Mouse (Mus musculus): Measurements from ENCODE around the gene Akap11. TPM values are rescaled to one million over a fixed set of nuclear protein-coding genes. Genes with fewer than 3 reads are reported as not detected.
"Not testable (repeated sequence)": the region's sequence is repeated elsewhere in the genome, so short reads cannot be mapped to it uniquely, and the experiment has no call there.

Akap11 gene
- 38.8 and 43.5 TPM in 2 replicates for polyA plus RNA-seq (2015; fragmentation: Nextera tagmentation; extraction: Ambion mirVana)

DNA sequence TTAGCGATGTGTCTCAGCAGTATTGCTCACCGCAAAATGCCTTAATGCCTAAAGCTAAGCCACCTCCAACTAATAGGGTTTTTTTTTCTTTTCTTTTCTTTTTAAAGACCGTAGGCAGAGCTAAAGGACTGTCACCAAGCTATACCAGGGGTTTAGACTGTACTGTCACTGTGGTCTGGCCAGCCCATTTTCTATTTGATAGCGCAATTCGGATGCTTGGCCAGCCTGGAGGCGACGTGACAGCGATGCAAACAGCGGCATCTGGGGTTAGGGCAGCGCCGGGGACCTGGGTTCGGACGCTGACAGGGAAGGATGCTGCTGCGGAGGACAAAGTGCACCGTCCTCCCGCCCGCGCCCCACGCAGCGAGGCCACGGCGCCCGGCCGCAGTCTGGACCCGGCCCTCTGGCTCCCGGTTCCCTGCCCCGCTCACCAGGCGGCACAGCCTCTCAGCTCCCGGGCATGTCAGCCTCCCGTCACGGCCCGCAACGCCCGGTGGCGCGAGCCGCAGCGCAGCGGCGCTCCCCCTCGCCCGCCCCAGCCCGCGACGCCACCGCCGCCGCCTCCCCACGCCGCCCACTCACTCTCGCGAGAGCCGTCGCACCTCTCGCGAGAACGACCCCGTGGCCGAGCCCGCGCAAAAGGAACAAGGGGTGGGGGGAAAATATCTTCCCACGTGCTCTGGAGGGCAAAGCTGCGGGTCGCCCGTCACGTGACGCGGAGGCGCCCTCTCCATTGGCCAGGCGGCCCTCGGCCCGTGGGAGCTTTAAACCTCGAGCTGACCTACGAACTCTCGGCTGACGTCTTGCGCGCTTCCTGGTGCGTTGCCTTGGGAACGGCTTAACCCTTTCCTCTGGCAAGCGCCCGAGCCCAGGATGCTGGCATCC is at the start of gene Akap11:
Akap11 (minus strand) TSS at position 528 of the 885 bp plus-strand sequence.
- no peaks in the 10 kb centered on the region for H3K9me3 ChIP-seq

GRCm38 (mm10) chr14:78584222-78584621 is 47.6 kb upstream of the Akap11 start:
- no peaks in the 10 kb centered on the region for H3K9me3 ChIP-seq
- ATAC-seq (replicated peaks), result no peak
- H3K27me3 ChIP-seq (replicated peaks), result no peaks in the 10 kb centered on the region
- 88% methylated on average over 13 of the region's 13 CpGs for WGBS
- H3K9ac ChIP-seq, result no peak overlapping the region
- H3K4me3 ChIP-seq, result no peak overlapping the region
- no peak overlapping the region for H3K4me2 ChIP-seq
- no peaks in the 10 kb centered on the region for H3K4me1 ChIP-seq
- no peak overlapping the region for H3K27ac ChIP-seq
- peaks cover 19% of the 10 kb centered on the region; the same call in 1 of the 2 replicates for H3K36me3 ChIP-seq (replicated peaks)

More for the DNA sequence above, at the start of gene Akap11:
- Histone ChIP-seq H3K9ac (peak within 1 kb of the TSS; percentile 97), H3K4me3 (peak within 1 kb of the TSS; percentile 69), H3K4me1 (peaks cover 38% of the 10 kb centered on the region), H3K27ac (peak within 1 kb of the TSS; percentile 97), H3K36me3 (replicated peaks) (no peaks in the 10 kb centered on the region), H3K27me3 (replicated peaks) (no peaks in the 10 kb centered on the region), H3K4me2 (peak within 1 kb of the TSS; percentile 60)
- peak; percentile 97 for ATAC-seq (replicated peaks)
- under 1% methylated on average over 78 of the region's 82 CpGs for WGBS

GRCm38 (mm10) chr14:78583168-78583567 is 46.6 kb upstream of the Akap11 start:
- Histone ChIP-seq H3K4me2 (no peak overlapping the region), H3K27me3 (replicated peaks) (no peaks in the 10 kb centered on the region), H3K27ac (no peak overlapping the region), H3K36me3 (replicated peaks) (peaks cover 19% of the 10 kb centered on the region; the same call in 1 of the 2 replicates), H3K4me1 (no peaks in the 10 kb centered on the region), H3K9me3 (no peaks in the 10 kb centered on the region), H3K4me3 (no peak overlapping the region), H3K9ac (no peak overlapping the region)
- no peak for ATAC-seq (replicated peaks)

GRCm38 (mm10) chr14:78575899-78576298 is 39.3 kb upstream of the Akap11 start:
- 81% methylated on average over 13 of the region's 13 CpGs for WGBS
- no peak overlapping the region for H3K4me3 ChIP-seq
- no peak for ATAC-seq (replicated peaks)
- no peaks in the 10 kb centered on the region for H3K9me3 ChIP-seq
- H3K9ac ChIP-seq, result no peak overlapping the region
- H3K27me3 ChIP-seq (replicated peaks), result no peaks in the 10 kb centered on the region
- no peak overlapping the region for H3K4me2 ChIP-seq
- H3K4me1 ChIP-seq, result no peaks in the 10 kb centered on the region
- H3K27ac ChIP-seq, result no peak overlapping the region
- H3K36me3 ChIP-seq (replicated peaks), result peaks cover 17% of the 10 kb centered on the region; the same call in 1 of the 2 replicates

DNA sequence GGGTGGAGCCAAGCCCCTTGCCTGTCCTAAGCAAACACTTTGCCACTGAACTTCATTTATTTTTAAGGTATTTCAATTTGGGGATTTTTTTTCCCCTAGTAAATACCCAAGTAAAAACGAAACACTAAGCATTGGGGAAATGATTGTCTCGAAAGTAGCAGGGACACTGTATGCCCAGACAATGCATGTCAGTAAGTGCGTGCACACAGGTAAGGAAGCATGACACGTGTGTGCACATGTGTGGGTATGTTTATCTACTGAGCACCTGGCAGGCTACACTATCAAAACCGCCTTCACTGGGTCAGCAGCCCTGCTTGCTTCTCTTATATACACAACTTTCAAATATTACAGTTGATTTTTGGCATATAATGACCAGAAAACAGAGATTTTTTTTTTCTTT is 31.8 kb upstream of the Akap11 start:
- H3K9me3 ChIP-seq, result no peaks in the 10 kb centered on the region
- H3K4me1 ChIP-seq, result no peaks in the 10 kb centered on the region
- H3K4me3 ChIP-seq, result no peak overlapping the region
- peaks cover 9% of the 10 kb centered on the region; the same call in 1 of the 2 replicates for H3K36me3 ChIP-seq (replicated peaks)
- H3K27me3 ChIP-seq (replicated peaks), result no peaks in the 10 kb centered on the region
- WGBS, result 94% methylated on average over 5 of the region's 5 CpGs
- H3K9ac ChIP-seq, result no peak overlapping the region
- no peak overlapping the region for H3K4me2 ChIP-seq
- ATAC-seq (replicated peaks), result no peak
- H3K27ac ChIP-seq, result no peak overlapping the region

DNA sequence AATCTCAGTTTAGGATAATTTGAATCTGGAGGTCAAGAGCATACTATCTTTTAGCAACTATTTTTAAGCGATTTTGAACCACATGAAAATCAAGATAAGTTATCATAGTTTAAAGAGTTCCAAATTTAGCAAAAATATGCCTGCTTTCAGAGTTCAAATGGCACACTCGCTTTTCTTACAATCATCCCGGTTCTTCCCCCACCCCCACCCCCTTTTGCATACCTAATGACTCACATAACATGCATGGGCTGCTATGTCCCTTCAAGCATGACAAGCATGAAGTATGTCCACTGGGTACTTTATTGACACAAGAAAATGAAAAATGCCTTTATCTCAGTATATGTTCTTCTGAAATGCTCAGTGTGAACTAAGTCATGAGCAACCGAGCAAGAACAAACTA is 29.8 kb upstream of the Akap11 start:
- Histone ChIP-seq H3K9ac (no peak overlapping the region), H3K27me3 (replicated peaks) (no peaks in the 10 kb centered on the region), H3K27ac (no peak overlapping the region), H3K4me2 (no peak overlapping the region), H3K4me1 (no peaks in the 10 kb centered on the region), H3K36me3 (replicated peaks) (0 out of 2 replicates have a peak, but pooled peaks cover 4% of the 10 kb centered on the region), H3K9me3 (no peaks in the 10 kb centered on the region), H3K4me3 (no peak overlapping the region)
- no peak for ATAC-seq (replicated peaks)
- WGBS, result 73% methylated on average over 4 of the region's 4 CpGs

- Histone ChIP-seq H3K9me3 (no peaks in the 10 kb centered on the region), H3K4me1 (no peaks in the 10 kb centered on the region), H3K4me3 (no peak overlapping the region), H3K4me2 (no peak overlapping the region), H3K27me3 (replicated peaks) (no peaks in the 10 kb centered on the region), H3K27ac (no peak overlapping the region), H3K36me3 (replicated peaks) (0 out of 2 replicates have a peak, but pooled peaks cover under 1% of the 10 kb centered on the region), H3K9ac (no peak overlapping the region)
- ATAC-seq (replicated peaks), result no peak
- WGBS, result 71% methylated on average over 2 of the region's 2 CpGs
Observed at GRCm38 (mm10) chr14:78564292-78564691, 27.7 kb upstream of the Akap11 start.

- Histone ChIP-seq H3K4me3 (no peak overlapping the region), H3K4me2 (no peak overlapping the region), H3K9ac (no peak overlapping the region), H3K36me3 (replicated peaks) (no peaks in the 10 kb centered on the region), H3K27ac (no peak overlapping the region), H3K4me1 (no peaks in the 10 kb centered on the region), H3K9me3 (no peaks in the 10 kb centered on the region), H3K27me3 (replicated peaks) (no peaks in the 10 kb centered on the region)
- WGBS, result 72% methylated on average over 7 of the region's 7 CpGs
- no peak for ATAC-seq (replicated peaks)
Observed at GRCm38 (mm10) chr14:78563211-78563610, 26.6 kb upstream of the Akap11 start.

DNA sequence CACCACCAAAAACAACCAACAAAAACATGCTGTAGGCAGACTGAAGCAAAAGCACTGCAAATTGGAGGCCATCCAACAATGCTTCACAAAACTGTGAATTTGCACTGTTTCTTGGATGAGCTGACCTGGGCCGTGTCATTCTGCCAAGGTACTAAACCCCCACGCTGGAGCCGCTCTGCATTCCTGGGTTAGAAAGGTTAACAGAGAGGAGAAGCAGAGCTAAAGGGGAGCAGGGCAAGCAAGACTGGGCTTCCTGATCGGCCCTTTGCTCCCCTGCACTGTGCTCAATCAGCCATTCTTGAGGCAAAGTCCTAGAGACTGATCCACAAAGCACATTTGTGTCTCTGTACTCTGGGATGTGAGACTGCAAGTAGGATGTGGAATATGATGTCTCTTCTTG is 25.5 kb upstream of the Akap11 start:
- no peak overlapping the region for H3K9ac ChIP-seq
- H3K27me3 ChIP-seq (replicated peaks), result no peaks in the 10 kb centered on the region
- no peak overlapping the region for H3K4me3 ChIP-seq
- 88% methylated on average over 4 of the region's 4 CpGs for WGBS
- ATAC-seq (replicated peaks), result no peak
- H3K9me3 ChIP-seq, result no peaks in the 10 kb centered on the region
- no peak overlapping the region for H3K4me2 ChIP-seq
- H3K4me1 ChIP-seq, result no peaks in the 10 kb centered on the region
- no peak overlapping the region for H3K27ac ChIP-seq
- no peaks in the 10 kb centered on the region for H3K36me3 ChIP-seq (replicated peaks)

DNA sequence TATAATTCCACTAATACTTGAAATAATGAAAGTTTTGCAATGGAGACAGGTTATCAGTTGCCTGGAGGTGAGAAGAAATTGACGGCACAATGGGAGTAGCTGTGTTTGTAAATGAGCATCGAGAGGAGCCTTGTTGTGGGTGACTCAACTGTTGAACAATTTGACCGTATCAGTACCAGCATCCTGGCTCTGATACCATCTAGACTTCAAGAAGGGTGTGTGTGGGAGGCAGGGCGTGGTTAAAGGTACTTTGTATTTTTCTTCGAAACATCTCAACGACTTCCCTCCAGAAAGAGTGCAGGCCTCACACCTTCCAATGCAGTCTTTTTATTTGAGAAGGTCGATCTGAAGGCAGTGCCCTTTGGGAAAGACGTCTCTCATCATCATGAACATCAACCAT is 22.4 kb upstream of the Akap11 start:
- Histone ChIP-seq H3K27ac (no peak overlapping the region), H3K4me3 (no peak overlapping the region), H3K27me3 (replicated peaks) (no peaks in the 10 kb centered on the region), H3K9ac (no peak overlapping the region), H3K9me3 (no peaks in the 10 kb centered on the region), H3K4me1 (no peaks in the 10 kb centered on the region), H3K36me3 (replicated peaks) (no peaks in the 10 kb centered on the region), H3K4me2 (no peak overlapping the region)
- ATAC-seq (replicated peaks), result no peak
- 91% methylated on average over 8 of the region's 8 CpGs for WGBS

DNA sequence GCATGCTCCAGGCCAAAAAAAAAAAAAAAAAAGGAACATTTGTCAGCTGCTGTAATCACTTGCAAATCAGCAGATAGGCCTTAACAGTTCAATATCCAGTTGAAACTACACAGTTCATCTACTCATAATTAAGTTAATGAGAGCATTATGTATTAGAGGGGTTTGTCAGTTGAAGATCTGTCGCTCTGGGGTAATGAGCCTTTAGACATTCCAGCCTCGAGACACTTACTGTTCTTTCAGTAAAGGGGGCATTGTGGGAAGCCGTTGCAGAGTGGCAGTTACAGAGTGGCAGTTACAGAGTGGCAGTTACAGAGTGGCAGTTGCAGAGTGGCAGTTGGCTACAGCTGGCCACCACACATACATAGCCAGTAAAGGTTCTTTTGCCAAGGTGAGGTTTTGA is 18.2 kb upstream of the Akap11 start:
- H3K9ac ChIP-seq; H3K27ac ChIP-seq; H3K4me3 ChIP-seq; H3K36me3 ChIP-seq (replicated peaks); H3K4me2 ChIP-seq; ATAC-seq (replicated peaks); H3K4me1 ChIP-seq; H3K27me3 ChIP-seq (replicated peaks); H3K9me3 ChIP-seq: not testable (repeated sequence)
- 70% methylated on average over 3 of the region's 3 CpGs for WGBS

DNA sequence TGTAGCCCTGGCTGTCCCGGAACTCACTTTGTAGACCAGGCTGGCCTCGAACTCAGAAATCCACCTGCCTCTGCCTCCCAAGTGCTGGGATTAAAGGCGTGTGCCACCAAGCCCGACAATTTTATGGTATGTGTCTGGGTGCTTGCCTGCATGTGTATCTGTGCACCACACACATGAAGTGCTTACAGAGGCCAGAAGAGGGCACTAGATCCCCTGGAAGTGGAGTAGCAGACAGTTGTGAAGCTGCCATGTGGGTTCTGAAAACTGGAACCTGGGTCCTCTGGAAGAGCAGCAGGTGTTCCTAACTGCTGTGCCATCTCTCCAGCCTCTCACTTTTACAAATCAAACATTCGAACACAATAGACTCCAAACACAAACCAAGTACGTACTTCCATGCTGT is 17.1 kb upstream of the Akap11 start:
- Histone ChIP-seq H3K27ac (no peak overlapping the region), H3K36me3 (replicated peaks) (no peaks in the 10 kb centered on the region), H3K4me1 (no peaks in the 10 kb centered on the region), H3K4me3 (no peak overlapping the region), H3K4me2 (no peak overlapping the region), H3K27me3 (replicated peaks) (no peaks in the 10 kb centered on the region), H3K9ac (no peak overlapping the region), H3K9me3 (no peaks in the 10 kb centered on the region)
- no peak for ATAC-seq (replicated peaks)
- WGBS, result 93% methylated on average over 6 of the region's 6 CpGs

DNA sequence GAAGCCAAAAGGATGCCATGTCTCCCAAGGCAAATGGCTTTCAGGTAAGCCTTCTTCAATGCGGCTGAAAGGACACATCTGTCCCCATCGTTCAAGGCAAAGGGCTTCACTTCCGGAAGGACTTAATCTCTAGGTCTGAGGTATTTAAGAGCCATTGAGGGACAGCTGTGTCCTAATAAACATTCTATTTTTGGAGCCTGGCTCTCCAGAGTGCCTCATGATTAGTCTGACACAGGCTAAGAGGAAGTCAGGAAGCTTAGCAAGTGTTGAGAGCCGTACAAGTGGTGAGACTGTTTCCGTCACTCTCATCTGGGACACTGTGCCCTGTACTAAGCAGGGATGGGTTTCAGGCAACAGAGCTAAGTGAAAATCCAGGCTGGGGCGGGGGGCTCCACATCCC is 12.2 kb upstream of the Akap11 start:
- ATAC-seq (replicated peaks), result no peak
- H3K4me3 ChIP-seq, result no peak overlapping the region
- H3K27ac ChIP-seq, result no peak overlapping the region
- no peak overlapping the region for H3K4me2 ChIP-seq
- no peaks in the 10 kb centered on the region for H3K9me3 ChIP-seq
- 75% methylated on average over 6 of the region's 6 CpGs for WGBS
- no peak overlapping the region for H3K9ac ChIP-seq
- no peaks in the 10 kb centered on the region for H3K36me3 ChIP-seq (replicated peaks)
- no peaks in the 10 kb centered on the region for H3K4me1 ChIP-seq
- H3K27me3 ChIP-seq (replicated peaks), result no peaks in the 10 kb centered on the region

All from midbrain, embryonic 15.5 days (tissue).